Mouse (Mus musculus): ENCODE results near the gene Rassf5. TPM values are rescaled to one million over a fixed set of nuclear protein-coding genes. Genes with fewer than 3 reads are reported as not detected.

The Rassf5 gene
- polyA plus RNA-seq, 1 experiment from 2014 or later: 7.5 TPM

GRCm38 (mm10) chr1:131200588-131200987 is 44.5 kb downstream of the Rassf5 start:
- Histone ChIP-seq H3K4me1 (ENCODE audit: insufficient read depth, low read depth, low read length) (no peaks in the 10 kb centered on the region), H3K4me2 (replicated peaks; ENCODE audit: low read depth, low read length) (no peak overlapping the region), H3K9me3 (ENCODE audit: low read length) (no peaks in the 10 kb centered on the region), H3K9ac (replicated peaks; ENCODE audit: low read depth) (no peak overlapping the region), H3K27me3 (replicated peaks; ENCODE audit: insufficient read depth, low read length) (no peaks in the 10 kb centered on the region), H3K27ac (ENCODE audit: low read length) (no peak overlapping the region), H3K4me3 (ENCODE audit: low read depth, low read length) (no peak overlapping the region), H3K36me3 (ENCODE audit: insufficient read depth, low read length) (no peaks in the 10 kb centered on the region)
- 27% methylated on average over 10 of the region's 10 CpGs for WGBS
- TF ChIP-seq EP300 (IDR thresholded peaks at IDR 0.05): no peak
- TF ChIP-seq CTCF (IDR thresholded peaks at IDR 0.05): no peak
- ATAC-seq (no peak), DNase-seq (ENCODE audit: low spot score) (no peak)

- DNase-seq (ENCODE audit: low spot score) (peak; percentile 72), ATAC-seq (peak; percentile 63)
- no peaks in the 10 kb centered on the region for H3K27me3 ChIP-seq (replicated peaks; ENCODE audit: insufficient read depth, low read length)
- no peak overlapping the region for H3K9ac ChIP-seq (replicated peaks; ENCODE audit: low read depth)
- H3K27ac ChIP-seq (ENCODE audit: low read length): 0 out of 2 replicates have a peak overlapping the region, but pooled peaks have one; percentile 20
- H3K36me3 ChIP-seq (ENCODE audit: insufficient read depth, low read length): no peaks in the 10 kb centered on the region
- peak overlapping the region; percentile 10; the same call in 1 of the 2 replicates for H3K4me3 ChIP-seq (ENCODE audit: low read depth, low read length)
- TF ChIP-seq EP300 (IDR thresholded peaks at IDR 0.05) (no peak), CTCF (IDR thresholded peaks at IDR 0.05) (peak; percentile 31; the same call in 1 of the 2 replicates)
- H3K4me2 ChIP-seq (replicated peaks; ENCODE audit: low read depth, low read length): no peak overlapping the region
- no peaks in the 10 kb centered on the region for H3K4me1 ChIP-seq (ENCODE audit: insufficient read depth, low read depth, low read length)
- WGBS: 38% methylated on average over 11 of the region's 12 CpGs
- H3K9me3 ChIP-seq (ENCODE audit: low read length): no peaks in the 10 kb centered on the region
Measured at GRCm38 (mm10) chr1:131199976-131200375, 45.1 kb downstream of the Rassf5 start.

GRCm38 (mm10) chr1:131199118-131199821 is 45.8 kb downstream of the Rassf5 start:
- ATAC-seq: no peak
- no peaks in the 10 kb centered on the region for H3K27me3 ChIP-seq (replicated peaks; ENCODE audit: insufficient read depth, low read length)
- H3K27ac ChIP-seq (ENCODE audit: low read length): 0 out of 2 replicates have a peak overlapping the region, but pooled peaks have one; percentile 20
- no peaks in the 10 kb centered on the region for H3K4me1 ChIP-seq (ENCODE audit: insufficient read depth, low read depth, low read length)
- no peaks in the 10 kb centered on the region for H3K9me3 ChIP-seq (ENCODE audit: low read length)
- no peaks in the 10 kb centered on the region for H3K36me3 ChIP-seq (ENCODE audit: insufficient read depth, low read length)
- H3K4me2 ChIP-seq (replicated peaks; ENCODE audit: low read depth, low read length): no peak overlapping the region
- no peak for TF ChIP-seq CTCF (IDR thresholded peaks at IDR 0.05)
- no peak for TF ChIP-seq EP300 (IDR thresholded peaks at IDR 0.05)
- peak; percentile 39 for DNase-seq (ENCODE audit: low spot score)
- 65% methylated on average over 18 of the region's 18 CpGs for WGBS
- H3K4me3 ChIP-seq (ENCODE audit: low read depth, low read length): peak overlapping the region; percentile 10; the same call in 1 of the 2 replicates
- no peak overlapping the region for H3K9ac ChIP-seq (replicated peaks; ENCODE audit: low read depth)

DNA sequence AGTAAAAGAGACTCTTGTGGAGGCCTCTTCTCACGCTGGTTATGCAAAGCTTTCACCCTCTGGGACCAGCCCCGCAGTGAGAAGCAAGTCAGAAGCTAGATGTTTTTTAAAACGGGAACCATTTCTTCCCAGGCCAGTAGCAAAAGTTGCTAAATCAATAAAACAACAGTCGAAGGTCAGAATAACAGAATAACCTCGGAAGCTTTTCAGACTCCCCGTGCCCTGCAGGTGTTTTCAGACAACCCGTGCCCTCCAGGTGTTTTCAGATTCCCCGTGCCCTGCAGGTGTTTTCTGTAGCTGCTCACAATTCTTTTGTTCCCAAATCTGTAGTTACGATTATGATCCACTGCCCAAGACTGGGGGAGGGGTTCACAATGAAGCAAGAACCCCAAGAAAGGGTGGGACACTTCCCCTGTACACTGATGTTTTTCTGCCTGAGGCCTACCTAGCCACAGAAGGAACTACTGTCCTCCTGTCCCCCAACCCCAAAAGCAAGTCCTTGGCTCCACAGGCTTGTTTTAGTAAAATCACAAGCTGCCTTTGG is 46.6 kb downstream of the Rassf5 start:
- Histone ChIP-seq H3K27me3 (replicated peaks; ENCODE audit: insufficient read depth, low read length) (no peaks in the 10 kb centered on the region), H3K9ac (replicated peaks; ENCODE audit: low read depth) (no peak overlapping the region), H3K4me2 (replicated peaks; ENCODE audit: low read depth, low read length) (no peak overlapping the region), H3K9me3 (ENCODE audit: low read length) (no peaks in the 10 kb centered on the region), H3K27ac (ENCODE audit: low read length) (no peak overlapping the region), H3K4me3 (ENCODE audit: low read depth, low read length) (no peak overlapping the region), H3K36me3 (ENCODE audit: insufficient read depth, low read length) (no peaks in the 10 kb centered on the region), H3K4me1 (ENCODE audit: insufficient read depth, low read depth, low read length) (no peaks in the 10 kb centered on the region)
- DNase-seq (ENCODE audit: low spot score) (no peak), ATAC-seq (no peak)
- TF ChIP-seq CTCF (IDR thresholded peaks at IDR 0.05): no peak
- no peak for TF ChIP-seq EP300 (IDR thresholded peaks at IDR 0.05)
- 71% methylated on average over 9 of the region's 9 CpGs for WGBS

DNA sequence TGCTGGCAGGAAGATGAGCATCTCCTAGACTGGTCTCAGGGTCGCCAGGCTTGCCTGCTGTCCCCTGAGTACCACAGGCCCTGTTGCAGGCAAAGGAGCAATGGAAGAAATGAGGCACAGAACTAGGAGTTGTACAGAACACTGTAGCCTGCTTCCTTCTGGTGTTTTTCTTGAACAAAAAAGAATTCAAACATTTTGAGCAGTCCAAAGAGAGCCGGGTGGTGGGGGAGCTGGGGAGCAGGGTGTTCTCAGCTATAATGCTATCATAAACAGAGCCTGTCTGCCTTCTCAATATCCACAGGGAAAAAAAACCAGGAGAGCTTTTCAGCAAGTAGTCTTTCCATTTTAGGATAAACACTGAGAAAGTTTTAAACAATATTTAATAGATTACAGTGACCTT is 49.0 kb downstream of the Rassf5 start:
- Histone ChIP-seq H3K9ac (replicated peaks; ENCODE audit: low read depth) (no peak overlapping the region), H3K4me3 (ENCODE audit: low read depth, low read length) (no peak overlapping the region), H3K4me2 (replicated peaks; ENCODE audit: low read depth, low read length) (no peak overlapping the region), H3K27ac (ENCODE audit: low read length) (no peak overlapping the region), H3K27me3 (replicated peaks; ENCODE audit: insufficient read depth, low read length) (no peaks in the 10 kb centered on the region), H3K9me3 (ENCODE audit: low read length) (no peaks in the 10 kb centered on the region), H3K36me3 (ENCODE audit: insufficient read depth, low read length) (no peaks in the 10 kb centered on the region), H3K4me1 (ENCODE audit: insufficient read depth, low read depth, low read length) (no peaks in the 10 kb centered on the region)
- 61% methylated on average over 2 of the region's 2 CpGs for WGBS
- DNase-seq (ENCODE audit: low spot score) (no peak), ATAC-seq (no peak)
- TF ChIP-seq EP300 (IDR thresholded peaks at IDR 0.05) (no peak), CTCF (IDR thresholded peaks at IDR 0.05) (no peak)

DNA sequence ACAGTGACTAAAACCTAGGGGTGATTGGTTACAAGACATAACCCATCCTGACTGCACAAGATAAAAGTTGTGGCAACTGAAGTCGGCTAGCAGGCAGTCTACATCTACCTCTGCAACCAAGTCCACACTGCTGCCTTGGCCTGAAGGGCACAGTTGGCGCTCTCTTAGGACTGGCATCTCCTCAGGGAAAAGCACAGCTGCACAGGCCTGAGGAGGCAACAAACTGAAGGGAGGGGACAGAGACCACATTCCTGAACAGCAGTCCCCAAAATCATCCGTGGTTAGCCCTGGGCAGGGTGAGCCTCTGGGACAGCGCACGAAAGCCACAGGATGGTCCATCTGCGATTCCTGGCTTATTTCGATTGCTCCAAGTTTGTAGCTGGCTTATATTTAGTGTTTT is 49.4 kb downstream of the Rassf5 start:
- ATAC-seq: no peak
- no peaks in the 10 kb centered on the region for H3K36me3 ChIP-seq (ENCODE audit: insufficient read depth, low read length)

More for the DNA sequence above, 49.4 kb downstream of the Rassf5 start:
- WGBS: 75% methylated on average over 7 of the region's 7 CpGs
- H3K4me1 ChIP-seq (ENCODE audit: insufficient read depth, low read depth, low read length): no peaks in the 10 kb centered on the region
- no peak for TF ChIP-seq CTCF (IDR thresholded peaks at IDR 0.05)
- TF ChIP-seq EP300 (IDR thresholded peaks at IDR 0.05): no peak
- H3K4me2 ChIP-seq (replicated peaks; ENCODE audit: low read depth, low read length): no peak overlapping the region
- no peak overlapping the region for H3K9ac ChIP-seq (replicated peaks; ENCODE audit: low read depth)
- H3K4me3 ChIP-seq (ENCODE audit: low read depth, low read length): no peak overlapping the region
- no peak for DNase-seq (ENCODE audit: low spot score)
- H3K27me3 ChIP-seq (replicated peaks; ENCODE audit: insufficient read depth, low read length): no peaks in the 10 kb centered on the region
- no peaks in the 10 kb centered on the region for H3K9me3 ChIP-seq (ENCODE audit: low read length)
- no peak overlapping the region for H3K27ac ChIP-seq (ENCODE audit: low read length)

Measured in lung, postnatal 0 days (tissue).